Mouse (Mus musculus) embryonic facial prominence, embryonic 15.5 days (tissue): ENCODE data around the gene Camk1. TPM values are rescaled to one million over a fixed set of nuclear protein-coding genes. Genes with fewer than 3 reads are reported as not detected.

Experiments
- ATAC-seq: fragments of 200-750 bp; cut with Nextera tagmentation; 2 replicates; pipeline ENCODE4 v1.8.0; 2017; ENCODE audit warnings: low read depth, moderate TSS enrichment; ENCODE audit not compliant: insufficient number of reproducible peaks, low FRiP score, low TSS enrichment
- H3K27ac ChIP-seq: fragments of 300-500 bp; sonication (generic); replicated peaks from 2 replicates; pipeline ENCODE4 v1.5.1; 2015; ENCODE audit warnings: mild to moderate bottlenecking, inconsistent platforms
- H3K27me3 ChIP-seq: fragments of 300-500 bp; sonication (generic); 2 replicates; pipeline ENCODE4 v1.6.1; 2015; ENCODE audit warnings: inconsistent platforms
- H3K36me3 ChIP-seq: fragments of 300-500 bp; sonication (generic); 2 replicates; pipeline ENCODE4 v1.6.1; 2015; ENCODE audit warnings: mild to moderate bottlenecking, inconsistent platforms
- H3K4me1 ChIP-seq: fragments of 300-500 bp; sonication (generic); 2 replicates; pipeline ENCODE4 v1.6.1; 2015; ENCODE audit warnings: inconsistent platforms
- H3K4me2 ChIP-seq: fragments of 300-500 bp; sonication (generic); replicated peaks from 2 replicates; pipeline ENCODE4 v1.6.1; 2015; ENCODE audit warnings: mild to moderate bottlenecking, inconsistent platforms
- H3K4me3 ChIP-seq: fragments of 300-500 bp; sonication (generic); replicated peaks from 2 replicates; pipeline ENCODE4 v1.5.1; 2015; ENCODE audit warnings: mild to moderate bottlenecking, inconsistent platforms
- H3K9ac ChIP-seq: fragments of 300-500 bp; sonication (generic); 2 replicates; pipeline ENCODE4 v1.6.1; 2015; ENCODE audit warnings: inconsistent platforms
- H3K9me3 ChIP-seq: fragments of 300-500 bp; sonication (generic); replicated peaks from 2 replicates; pipeline ENCODE4 v1.6.1; 2016; ENCODE audit warnings: inconsistent platforms
- WGBS: fragments of 180-500 bp; shearing (Covaris S2); methylation state at CpG from one replicate; pipeline ENCODE4 v1.1.7; 2015; 5-methylcytosine and 5-hydroxymethylcytosine counted together
- polyA plus RNA-seq: library from polyadenylated mRNA; unstranded; fragments of >200 nt; fragmentation: Nextera tagmentation; extraction: Ambion mirVana; gene quantifications from 2 replicates; pipeline ENCODE4 v1.2.1, GENCODE M21; 2015

Camk1 gene
- polyA plus RNA-seq, 1 experiment from 2014 or later = 101 TPM

- no peaks in the 10 kb centered on the region for H3K27me3 ChIP-seq
- peak within 1 kb of the TSS; percentile 76 for H3K4me3 ChIP-seq
- peak within 1 kb of the TSS; percentile 78 for H3K4me2 ChIP-seq
- peaks cover 23% of the 10 kb centered on the region for H3K4me1 ChIP-seq
- no peaks in the 10 kb centered on the region for H3K9me3 ChIP-seq
- peaks cover 50% of the 10 kb centered on the region for H3K36me3 ChIP-seq
- peak within 1 kb of the TSS; percentile 77 for H3K9ac ChIP-seq
- WGBS = under 1% methylated on average over 61 of the region's 61 CpGs
- ATAC-seq = peak; percentile 95
- H3K27ac ChIP-seq = peak within 1 kb of the TSS; percentile 93
Measured at GRCm38 (mm10) chr6:113377496-113378385, 34.0 kb upstream of the Camk1 start, which contains the start of the genes Tada3 and Arpc4. Tada3 (minus strand) TSS chr6:113377883. Arpc4 (plus strand) TSS chr6:113378115.

- Histone ChIP-seq H3K4me2 (peak overlapping the region; percentile 78), H3K9me3 (no peaks in the 10 kb centered on the region), H3K27me3 (no peaks in the 10 kb centered on the region), H3K4me3 (peak overlapping the region; percentile 76), H3K4me1 (peaks cover 23% of the 10 kb centered on the region), H3K36me3 (peaks cover 54% of the 10 kb centered on the region), H3K9ac (peak overlapping the region; percentile 77), H3K27ac (peak overlapping the region; percentile 93)
- 11% methylated on average over 7 of the region's 7 CpGs for WGBS
- no peak for ATAC-seq
Measured at GRCm38 (mm10) chr6:113377172-113377495, 33.4 kb upstream of the Camk1 start.

GRCm38 (mm10) chr6:113373491-113373890, 29.7 kb upstream of the Camk1 start:
- no peak overlapping the region for H3K27ac ChIP-seq
- H3K9ac ChIP-seq = no peak overlapping the region
- H3K4me3 ChIP-seq = no peak overlapping the region
- WGBS = 88% methylated on average over 4 of the region's 4 CpGs
- H3K27me3 ChIP-seq = no peaks in the 10 kb centered on the region
- H3K4me2 ChIP-seq = no peak overlapping the region
- no peak for ATAC-seq
- peaks cover 68% of the 10 kb centered on the region for H3K36me3 ChIP-seq
- peaks cover 9% of the 10 kb centered on the region; the same call in 1 of the 2 replicates for H3K4me1 ChIP-seq
- H3K9me3 ChIP-seq = no peaks in the 10 kb centered on the region

- Histone ChIP-seq H3K27me3 (no peaks in the 10 kb centered on the region), H3K27ac (no peak overlapping the region), H3K4me3 (no peak overlapping the region), H3K4me2 (no peak overlapping the region), H3K9ac (no peak overlapping the region), H3K36me3 (peaks cover 83% of the 10 kb centered on the region), H3K9me3 (no peaks in the 10 kb centered on the region), H3K4me1 (no peaks in the 10 kb centered on the region)
- 92% methylated on average over 20 of the region's 20 CpGs for WGBS
- ATAC-seq = no peak
Measured at GRCm38 (mm10) chr6:113370194-113370929, 26.6 kb upstream of the Camk1 start.

GRCm38 (mm10) chr6:113368577-113368976, 24.8 kb upstream of the Camk1 start:
- Histone ChIP-seq H3K27ac (no peak overlapping the region), H3K4me1 (no peaks in the 10 kb centered on the region), H3K36me3 (peaks cover 67% of the 10 kb centered on the region), H3K9me3 (no peaks in the 10 kb centered on the region), H3K9ac (no peak overlapping the region; the same call in 1 of the 2 replicates), H3K27me3 (no peaks in the 10 kb centered on the region), H3K4me3 (no peak overlapping the region), H3K4me2 (no peak overlapping the region)
- no peak for ATAC-seq
- WGBS = 77% methylated on average over 5 of the region's 5 CpGs

GRCm38 (mm10) chr6:113368124-113368523, 24.3 kb upstream of the Camk1 start:
- 79% methylated on average over 7 of the region's 7 CpGs for WGBS
- Histone ChIP-seq H3K9ac (no peak overlapping the region), H3K4me3 (no peak overlapping the region), H3K27me3 (no peaks in the 10 kb centered on the region), H3K36me3 (peaks cover 62% of the 10 kb centered on the region), H3K4me1 (no peaks in the 10 kb centered on the region), H3K4me2 (no peak overlapping the region), H3K27ac (no peak overlapping the region), H3K9me3 (no peaks in the 10 kb centered on the region)
- ATAC-seq = no peak

GRCm38 (mm10) chr6:113367574-113367973, 23.8 kb upstream of the Camk1 start:
- WGBS = 96% methylated on average over 1 of the region's 1 CpGs

GRCm38 (mm10) chr6:113366639-113367038, 22.9 kb upstream of the Camk1 start:
- Histone ChIP-seq H3K4me3 (no peak overlapping the region), H3K27ac (no peak overlapping the region), H3K36me3 (peaks cover 51% of the 10 kb centered on the region), H3K9me3 (no peaks in the 10 kb centered on the region), H3K9ac (no peak overlapping the region), H3K4me2 (no peak overlapping the region), H3K4me1 (no peaks in the 10 kb centered on the region), H3K27me3 (no peaks in the 10 kb centered on the region)
- WGBS = 87% methylated on average over 6 of the region's 6 CpGs
- ATAC-seq = no peak

More at GRCm38 (mm10) chr6:113367574-113367973, 23.8 kb upstream of the Camk1 start:
- H3K27me3 ChIP-seq = no peaks in the 10 kb centered on the region
- H3K4me2 ChIP-seq = no peak overlapping the region
- no peak overlapping the region for H3K27ac ChIP-seq
- no peak for ATAC-seq
- H3K36me3 ChIP-seq = peaks cover 58% of the 10 kb centered on the region
- no peaks in the 10 kb centered on the region for H3K4me1 ChIP-seq
- no peak overlapping the region for H3K9ac ChIP-seq
- no peaks in the 10 kb centered on the region for H3K9me3 ChIP-seq
- no peak overlapping the region for H3K4me3 ChIP-seq

- Histone ChIP-seq H3K36me3 (peaks cover 31% of the 10 kb centered on the region), H3K4me2 (no peak overlapping the region), H3K9ac (no peak overlapping the region), H3K27ac (no peak overlapping the region), H3K4me3 (no peak overlapping the region), H3K27me3 (no peaks in the 10 kb centered on the region), H3K9me3 (no peaks in the 10 kb centered on the region), H3K4me1 (no peaks in the 10 kb centered on the region)
- no peak for ATAC-seq
- WGBS = 65% methylated on average over 8 of the region's 8 CpGs
Measured at GRCm38 (mm10) chr6:113364518-113365135, 20.8 kb upstream of the Camk1 start.

- no peak for ATAC-seq
- H3K9me3 ChIP-seq = no peaks in the 10 kb centered on the region
- H3K4me3 ChIP-seq = no peak overlapping the region
- no peak overlapping the region for H3K4me2 ChIP-seq
- WGBS = 92% methylated on average over 1 of the region's 1 CpGs
- H3K4me1 ChIP-seq = no peaks in the 10 kb centered on the region
- H3K27ac ChIP-seq = no peak overlapping the region
- H3K36me3 ChIP-seq = 0 out of 2 replicates have a peak, but pooled peaks cover 12% of the 10 kb centered on the region
- no peaks in the 10 kb centered on the region for H3K27me3 ChIP-seq
- no peak overlapping the region for H3K9ac ChIP-seq
Measured at GRCm38 (mm10) chr6:113362241-113362640, 18.5 kb upstream of the Camk1 start.

GRCm38 (mm10) chr6:113361476-113361875, 17.7 kb upstream of the Camk1 start:
- H3K9me3 ChIP-seq = no peaks in the 10 kb centered on the region
- H3K36me3 ChIP-seq = 0 out of 2 replicates have a peak, but pooled peaks cover 5% of the 10 kb centered on the region
- no peak overlapping the region for H3K4me3 ChIP-seq
- no peak for ATAC-seq
- H3K27me3 ChIP-seq = no peaks in the 10 kb centered on the region
- H3K4me2 ChIP-seq = no peak overlapping the region
- H3K9ac ChIP-seq = no peak overlapping the region
- no peak overlapping the region for H3K27ac ChIP-seq
- H3K4me1 ChIP-seq = no peaks in the 10 kb centered on the region
- WGBS = 75% methylated on average over 4 of the region's 4 CpGs
